Mouse (Mus musculus) naive thymus-derived CD4-positive, alpha-beta T cell, adult 2 months (primary cell): ENCODE measurements around the gene Zfp454.

ENCODE experiments used
- DNase-seq: peaks from one replicate; pipeline ENCODE4 v3.0.0-alpha.2; 2011; ENCODE audit warnings: low read depth

Zfp454 gene

GRCm38 (mm10) chr11:50841023-50841735, 46.3 kb downstream of the Zfp454 start, which contains the start of gene Zfp879:
TSS of gene Zfp879 (minus strand) at chr11:50841552.
- peak; percentile 91 for DNase-seq

GRCm38 (mm10) chr11:50835727-50836126, 51.7 kb downstream of the Zfp454 start:
- DNase-seq = peak; percentile 85

GRCm38 (mm10) chr11:50827010-50827953, 60.2 kb downstream of the Zfp454 start, which contains the start of gene Zfp354c:
TSS of gene Zfp354c (minus strand) at chr11:50827724.
- peak; percentile 80 for DNase-seq

- DNase-seq = no peak
Measured at GRCm38 (mm10) chr11:50826214-50826613, 61.2 kb downstream of the Zfp454 start.
